8 mouse cellular contexts compared by ENCODE assay signal in genomic region chr11:76285431-76286075, GRCm38 (mm10). TPM values are rescaled to one million over a fixed set of nuclear protein-coding genes. Genes with fewer than 3 reads are reported as not detected.
A peak's percentile ranks its signal among the peaks of the same experiment; 100 is the strongest.
DNase-seq lines count a peak whose midpoint lies in the region; ATAC-seq and TF ChIP-seq lines count a peak whose summit lies in the region.
"Had no signal": no experiment of that assay in that cellular context is flagged by ENCODE, and none has a peak within 500 bp of the region (broad histone marks: within the 10 kb centered on the region; RNA-seq: fewer than 3 reads in every experiment).

No protein-coding gene starts in this region.

- no peak overlapping the region for H3K4me2 ChIP-seq in limb, embryonic 15.5 days
- H3K4me2 ChIP-seq: limb, embryonic 12.5 days had no signal

- H3K4me3 ChIP-seq in lung, adult 2 months (replicated peaks; ENCODE audit: extremely low read depth, low read depth, low read length): no peak overlapping the region
- H3K4me3 ChIP-seq in limb, embryonic 15.5 days: no peak overlapping the region
- H3K4me3 ChIP-seq: limb, embryonic 12.5 days had no signal

- peaks cover 4% of the 10 kb centered on the region; the same call in 1 of the 2 replicates for H3K4me1 ChIP-seq in lung, adult 2 months (ENCODE audit: control insufficient read depth, insufficient read depth, low read length)
- H3K4me1 ChIP-seq in limb, embryonic 15.5 days: peaks cover 39% of the 10 kb centered on the region

- H3K9me3 ChIP-seq in limb, embryonic 15.5 days: no peaks in the 10 kb centered on the region; the same call in 1 of the 2 replicates
- H3K9me3 ChIP-seq: limb, embryonic 12.5 days had no signal

- 0 out of 2 replicates have a peak, but pooled peaks have one; percentile 30 for ATAC-seq in limb, embryonic 15.5 days (ENCODE audit: insufficient number of reproducible peaks, low FRiP score, low TSS enrichment, low read depth)

- H3K27ac ChIP-seq in limb, embryonic 15.5 days: peak overlapping the region; percentile 57; the same call in 1 of the 2 replicates
- H3K27ac ChIP-seq: limb, embryonic 12.5 days had no signal

- TF ChIP-seq CTCF in lung, adult 2 months (IDR thresholded peaks at IDR 0.05; ENCODE audit: insufficient read depth, low read length): no peak

- 51% methylated on average over 7 of the region's 7 CpGs for WGBS in lung, adult 2 months
- 25% methylated on average over 7 of the region's 7 CpGs for WGBS in limb, embryonic 15.5 days

- H3K9ac ChIP-seq in limb, embryonic 15.5 days: no peak overlapping the region
- H3K9ac ChIP-seq: limb, embryonic 12.5 days had no signal

- H3K36me3 ChIP-seq in limb, embryonic 15.5 days: peaks cover 3% of the 10 kb centered on the region; the same call in 1 of the 2 replicates

- DNase-seq in lung, postnatal 10 days: peak; percentile 43
- no peak for DNase-seq in lung, adult 2 months
- DNase-seq in adrenal gland, postnatal 14 days: peak; percentile 60
- DNase-seq in heart, postnatal 10 days: peak; percentile 47 to 52
- DNase-seq in cerebellum, postnatal 4 days (ENCODE audit: low spot score in 2 of 2): no peak
- DNase-seq in layer of hippocampus, adult 18-20 months (ENCODE audit: low spot score in 2 of 2): no peak

- no peaks in the 10 kb centered on the region for H3K27me3 ChIP-seq in limb, embryonic 15.5 days
- H3K27me3 ChIP-seq: limb, embryonic 12.5 days had no signal

- TF ChIP-seq POLR2A in lung, adult 2 months (IDR thresholded peaks at IDR 0.05; ENCODE audit: borderline replicate concordance, extremely low read depth, low read depth, low read length): no peak

- intact Hi-C loops in heart, postnatal 10 days (cut with DNase I): no loop called here

RNA-seq across cellular contexts. Expression of gene Glod4, which starts 42.0 kb away (rescaled TPM):
- 5.9 and 11.9 TPM in 2 replicates for polyA plus RNA-seq in lung, adult 2 months (2012; rRNA removed)
- 75.2 and 79.0 TPM in 2 replicates for total RNA-seq in adrenal gland, postnatal 14 days (2021)
- total RNA-seq in heart, postnatal 10 days (2021): 10 to 100 TPM; 51.3 to 53.7 TPM
- 128 and 131 TPM in 2 replicates for polyA plus RNA-seq in limb, embryonic 15.5 days (2015; fragmentation: Nextera tagmentation; extraction: Ambion mirVana)
- total RNA-seq in layer of hippocampus, adult 18-20 months (2021): 10 to 100 TPM; 54.2 to 54.3 TPM

RNA-seq across cellular contexts. Expression of gene Mrm3, which starts 42.0 kb away (rescaled TPM):
- polyA plus RNA-seq in lung, adult 2 months (2012; rRNA removed): 3.3 and 3.6 TPM in 2 replicates
- 23.8 and 25.0 TPM in 2 replicates for total RNA-seq in adrenal gland, postnatal 14 days (2021)
- 10 to 100 TPM; 17.4 to 19.2 TPM for total RNA-seq in heart, postnatal 10 days (2021)
- polyA plus RNA-seq in limb, embryonic 15.5 days (2015; fragmentation: Nextera tagmentation; extraction: Ambion mirVana): 22.8 and 27.2 TPM in 2 replicates
- total RNA-seq in layer of hippocampus, adult 18-20 months (2021): 10 to 100 TPM; 17.6 to 17.7 TPM

Comparison
In these comparisons a context has a peak if more than half of its experiments do, and no peak if none do; other contexts are left out.
1. DNase-seq: peak in lung, postnatal 10 days (single experiment), adrenal gland, postnatal 14 days (single experiment) and heart, postnatal 10 days (2 of 2); none in lung, adult 2 months (single experiment), cerebellum, postnatal 4 days (0 of 2) and layer of hippocampus, adult 18-20 months (0 of 2).